Mouse (Mus musculus) heart, postnatal 4 days (tissue): ENCODE results near the gene Eras. TPM values are rescaled to one million over a fixed set of nuclear protein-coding genes. Genes with fewer than 3 reads are reported as not detected.
A peak's percentile ranks its signal among the peaks of the same experiment; 100 is the strongest.
"Not testable (repeated sequence)": the region's sequence is repeated elsewhere in the genome, so short reads cannot be mapped to it uniquely, and the experiment has no call there.

ENCODE experiments used
- DNase-seq: peaks from one replicate; pipeline ENCODE4 v3.0.0; 2021
- total RNA-seq, 2 experiments: library from RNA; stranded (reverse); gene quantifications; 2 replicates each; pipeline ENCODE4 v1.2.3; 2021

Eras gene
- not detected for total RNA-seq

DNA sequence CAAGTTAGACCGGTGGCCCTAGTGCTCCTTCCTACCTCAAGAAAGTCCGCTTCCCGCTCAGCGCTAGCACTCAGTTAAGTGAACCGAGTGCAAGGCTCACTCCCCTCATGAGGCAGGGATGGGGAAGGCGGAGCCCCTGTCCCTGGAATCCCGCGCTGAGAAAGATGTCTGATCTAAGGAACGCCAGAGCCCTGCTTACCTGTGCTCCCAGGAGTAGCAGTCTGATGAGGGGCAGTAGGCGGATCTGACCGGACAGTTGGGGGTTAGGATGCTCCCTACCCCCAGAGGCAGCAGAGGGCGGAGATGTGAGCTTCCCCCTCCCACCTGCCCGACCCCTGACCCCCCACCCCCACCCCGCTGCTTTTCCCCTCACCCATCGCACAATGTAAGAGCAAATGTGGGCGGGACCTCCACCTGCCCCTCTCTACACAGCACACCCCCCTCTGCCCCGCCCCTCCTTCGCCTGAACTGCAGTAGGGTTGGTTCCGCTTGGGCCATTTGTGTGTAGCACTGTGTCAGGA, at the start of gene Eras:
TSS of gene Eras (minus strand) at position 338 of the 521 bp plus-strand sequence.
- DNase-seq, result no peak

DNA sequence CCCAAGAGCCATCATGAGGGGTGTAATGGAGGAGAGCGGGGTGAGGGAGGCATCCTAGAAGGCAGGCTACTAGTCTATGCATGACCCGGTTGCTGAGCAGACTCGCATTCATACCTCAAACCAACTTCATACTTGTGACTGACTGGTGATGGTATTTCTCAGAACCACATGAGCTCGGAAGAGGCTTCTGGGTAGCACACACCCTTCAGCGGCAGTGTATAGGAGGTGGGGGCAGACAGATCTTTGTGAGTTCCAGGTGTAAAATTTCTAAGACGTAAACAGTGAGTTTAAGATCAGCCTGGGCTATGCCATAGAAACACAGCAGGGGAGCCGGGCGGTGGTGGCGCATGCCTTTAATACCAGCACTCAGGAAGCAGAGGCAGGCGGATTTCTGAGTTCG, 49.5 kb upstream of the Eras start, which contains the start of gene Gata1:
TSS of gene Gata1 (minus strand) at position 180 of the 400 bp plus-strand sequence.
- DNase-seq, result no peak

DNA sequence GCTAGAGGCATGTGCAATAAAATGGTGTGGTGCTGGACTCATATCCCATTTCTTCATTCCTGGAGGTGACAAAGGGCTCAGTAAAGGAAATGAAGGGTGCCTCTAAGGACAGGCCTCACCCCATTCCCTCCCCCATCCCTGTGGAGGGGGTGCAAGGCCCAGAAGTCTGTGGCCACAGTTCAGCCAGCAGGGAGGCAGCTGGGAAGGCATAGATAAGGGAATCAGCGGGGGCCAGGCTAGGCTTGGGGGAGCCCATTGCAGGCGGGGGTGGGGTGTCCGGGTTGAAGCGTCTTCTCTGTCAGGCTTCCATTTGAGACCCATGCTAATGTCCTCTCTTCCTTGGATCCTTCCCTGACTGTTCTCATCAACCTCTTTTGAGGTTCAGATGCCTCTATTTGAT, 42.9 kb upstream of the Eras start:
- DNase-seq, result no peak

DNA sequence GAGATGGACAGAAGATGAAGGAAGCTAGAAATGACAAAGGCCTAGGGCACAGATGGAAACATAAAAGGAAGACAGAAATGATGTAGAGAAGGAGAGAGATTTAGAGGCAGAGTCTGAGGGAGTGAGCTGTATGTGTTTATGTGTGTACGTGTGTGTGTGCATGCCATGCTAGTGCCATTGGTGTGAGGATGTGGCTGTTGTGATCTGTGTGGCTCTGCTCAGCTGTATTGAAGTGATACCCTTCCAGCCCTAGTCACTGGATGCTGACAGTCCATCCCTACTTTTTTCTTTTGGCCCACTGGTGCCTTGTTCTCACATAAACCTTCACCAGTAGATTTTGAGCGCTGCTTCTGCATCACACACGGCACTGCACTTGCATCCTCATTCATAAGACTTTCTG, 40.5 kb upstream of the Eras start:
- no peak for DNase-seq

DNA sequence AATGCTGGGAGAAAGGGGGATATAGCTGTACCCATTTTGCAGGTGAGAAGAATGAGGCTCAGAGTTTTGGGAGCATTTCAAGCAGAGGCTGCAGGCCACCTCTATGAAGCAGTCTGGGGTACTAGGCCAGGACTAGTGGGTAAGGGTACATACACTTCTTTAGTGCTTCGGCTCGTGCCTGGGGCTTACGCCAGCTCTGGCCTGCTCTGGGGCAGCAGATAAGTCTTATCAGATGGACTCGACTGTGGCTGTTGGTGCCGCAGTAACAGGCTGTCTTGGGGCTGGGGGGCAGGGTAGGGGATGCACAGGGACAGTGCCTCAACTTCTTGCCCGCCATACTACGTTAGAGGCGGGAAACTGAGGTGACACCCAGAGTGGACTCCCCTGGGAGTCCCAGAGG, 39.8 kb upstream of the Eras start:
- no peak for DNase-seq

DNA sequence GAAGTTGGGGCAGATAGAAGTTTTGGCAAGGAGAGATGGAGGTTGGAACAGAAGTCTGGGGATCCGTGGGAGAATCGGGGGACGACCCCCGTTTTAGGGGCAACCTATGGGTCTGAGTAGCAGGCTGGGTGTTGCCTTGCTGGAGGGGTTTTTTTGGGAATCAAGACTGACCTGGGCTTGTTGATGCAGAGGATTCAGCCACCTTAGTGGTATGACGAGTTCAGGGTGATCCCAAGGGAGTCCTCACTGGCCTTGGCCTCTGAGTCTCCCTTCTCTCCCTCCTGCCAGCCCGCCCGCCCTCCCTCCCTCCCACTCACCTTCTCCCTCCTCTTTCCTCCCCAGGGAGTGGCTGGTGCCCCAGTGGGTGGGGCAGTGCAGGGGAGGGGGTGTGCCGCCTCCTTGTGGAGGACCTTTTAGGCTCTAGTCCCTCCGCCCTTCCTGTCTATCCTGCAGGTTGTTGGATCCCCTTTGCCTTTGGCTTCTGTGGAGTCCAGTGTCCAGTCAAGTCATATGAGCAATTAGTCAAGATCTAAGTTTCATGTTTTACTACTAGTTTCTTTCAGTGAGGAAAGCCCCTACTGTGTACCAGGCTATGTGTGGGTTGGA, 39.3 kb upstream of the Eras start:
- no peak for DNase-seq

DNA sequence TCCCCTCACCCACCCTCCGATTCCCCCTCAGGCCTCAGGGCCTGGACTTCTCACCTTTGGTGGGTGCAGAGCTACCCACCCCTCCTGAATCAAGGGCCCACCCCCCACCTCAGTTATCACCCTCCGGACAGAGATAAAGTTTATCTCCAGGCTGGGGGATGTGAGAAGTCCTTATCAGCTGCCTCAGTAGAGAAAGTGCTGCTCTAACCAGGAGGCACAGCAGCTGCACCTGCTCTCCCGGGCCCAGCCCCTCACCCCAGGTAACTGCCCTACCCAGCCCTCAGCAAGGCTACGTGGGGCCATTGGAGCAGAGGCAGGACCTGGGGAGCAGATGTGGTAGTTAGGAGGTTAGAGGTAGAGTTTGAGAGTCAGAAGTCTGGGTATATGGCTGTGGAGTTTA, 37.8 kb upstream of the Eras start:
- no peak for DNase-seq

DNA sequence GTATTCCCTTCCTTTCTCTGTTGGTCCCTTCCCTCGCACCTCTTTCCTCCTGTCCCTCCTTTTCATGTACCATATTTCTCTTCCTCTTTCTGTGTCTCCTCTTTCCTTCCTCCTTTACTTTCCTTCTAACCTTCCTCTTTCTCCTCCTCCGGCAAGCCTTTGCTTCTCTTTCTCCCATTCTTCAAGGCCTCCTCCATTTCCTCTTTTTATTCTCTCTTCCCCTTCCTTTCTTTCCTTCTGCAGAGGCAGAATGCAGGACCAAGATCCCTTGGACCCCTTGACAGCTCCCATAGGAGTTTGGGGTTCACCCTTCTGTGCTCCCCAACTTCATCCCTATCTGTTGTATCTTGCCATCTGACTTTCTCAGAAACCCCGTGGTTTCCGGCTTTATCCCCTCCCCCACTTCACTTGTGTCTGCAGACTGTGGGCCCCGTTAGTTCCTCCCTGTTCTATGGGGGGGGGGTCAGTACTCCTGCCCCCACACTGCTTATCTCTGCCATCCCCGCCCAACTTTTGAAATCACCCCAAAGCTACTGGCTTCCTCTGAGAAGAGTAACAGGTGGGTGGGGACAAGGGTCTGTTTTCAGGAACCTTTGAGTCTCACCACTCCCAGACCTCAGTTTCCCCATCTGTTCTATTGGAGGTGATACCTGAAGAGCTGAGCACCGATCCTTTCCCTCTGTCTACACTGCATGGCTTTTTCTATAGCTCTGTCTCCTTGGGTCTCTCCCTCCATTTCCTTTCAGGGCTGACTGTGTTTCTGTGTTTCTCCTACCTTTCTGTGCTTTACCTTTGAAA, 35.6 kb upstream of the Eras start:
- DNase-seq, result no peak

DNA sequence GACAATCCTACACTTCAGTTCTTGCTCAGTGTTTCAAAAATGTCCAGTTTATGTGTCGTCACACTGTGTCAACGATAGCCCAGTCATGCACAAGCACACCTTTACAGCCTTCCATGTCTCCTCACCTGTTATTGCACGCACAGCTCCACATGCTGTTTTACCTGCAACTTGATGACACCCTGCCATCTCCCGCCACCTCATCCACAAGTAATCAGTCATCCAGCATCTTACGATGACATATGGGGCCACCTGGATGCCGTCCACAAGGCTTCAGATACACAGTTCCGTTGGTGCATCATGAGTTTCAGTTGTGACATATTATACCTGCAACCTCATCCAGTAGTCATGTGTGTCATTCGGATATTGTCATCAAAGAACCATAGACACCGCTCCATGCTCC, 30.5 kb upstream of the Eras start:
- DNase-seq, result no peak

DNA sequence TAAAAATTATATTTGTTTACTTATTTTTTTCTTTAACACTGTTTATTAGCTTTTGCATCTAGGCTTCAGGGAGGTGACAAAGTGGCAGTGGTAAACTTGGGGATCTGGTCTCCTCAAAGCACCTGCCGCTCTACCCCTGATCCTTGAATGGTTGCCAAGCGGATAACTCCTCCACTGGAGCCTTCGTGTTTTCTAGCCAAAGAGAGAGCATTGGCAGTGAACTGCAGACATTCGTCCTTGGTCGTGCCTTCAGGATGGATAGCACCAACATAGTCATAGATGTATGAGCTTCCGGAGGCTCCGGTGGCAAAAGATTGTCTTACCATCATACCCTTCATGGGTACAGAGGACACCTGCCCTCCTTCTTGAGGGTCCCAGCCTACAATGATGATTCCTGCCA, 21.7 kb upstream of the Eras start:
- DNase-seq, result no peak

DNA sequence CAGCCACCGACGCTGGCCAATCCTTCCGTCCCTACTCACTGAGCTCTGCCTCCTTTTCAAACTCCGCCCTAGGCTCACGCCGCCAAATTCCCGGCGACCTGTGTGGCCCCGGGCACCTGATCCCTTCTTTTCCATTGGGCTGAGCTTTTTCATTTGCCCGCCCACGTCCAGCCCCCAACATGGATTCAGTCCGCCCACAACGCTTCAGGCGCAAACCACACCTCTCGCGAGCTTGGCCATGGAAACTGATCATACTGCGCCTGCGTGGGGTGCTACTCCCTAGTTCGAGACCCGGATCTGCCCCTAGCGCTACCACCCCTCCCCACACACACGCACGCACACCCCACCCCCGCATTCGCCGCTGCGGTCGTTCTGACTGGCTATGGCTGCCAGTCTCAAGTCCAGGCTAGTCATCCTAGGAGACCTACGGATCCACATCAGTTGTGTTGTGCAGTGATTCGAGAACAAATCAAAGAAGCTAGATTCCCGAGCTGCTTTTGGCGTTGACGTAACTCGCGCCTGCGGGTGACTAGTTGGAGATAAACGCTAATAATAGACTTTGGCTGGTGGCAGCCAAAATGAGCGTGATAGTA, 19.6 kb upstream of the Eras start:
- peak; percentile 94 for DNase-seq

DNA sequence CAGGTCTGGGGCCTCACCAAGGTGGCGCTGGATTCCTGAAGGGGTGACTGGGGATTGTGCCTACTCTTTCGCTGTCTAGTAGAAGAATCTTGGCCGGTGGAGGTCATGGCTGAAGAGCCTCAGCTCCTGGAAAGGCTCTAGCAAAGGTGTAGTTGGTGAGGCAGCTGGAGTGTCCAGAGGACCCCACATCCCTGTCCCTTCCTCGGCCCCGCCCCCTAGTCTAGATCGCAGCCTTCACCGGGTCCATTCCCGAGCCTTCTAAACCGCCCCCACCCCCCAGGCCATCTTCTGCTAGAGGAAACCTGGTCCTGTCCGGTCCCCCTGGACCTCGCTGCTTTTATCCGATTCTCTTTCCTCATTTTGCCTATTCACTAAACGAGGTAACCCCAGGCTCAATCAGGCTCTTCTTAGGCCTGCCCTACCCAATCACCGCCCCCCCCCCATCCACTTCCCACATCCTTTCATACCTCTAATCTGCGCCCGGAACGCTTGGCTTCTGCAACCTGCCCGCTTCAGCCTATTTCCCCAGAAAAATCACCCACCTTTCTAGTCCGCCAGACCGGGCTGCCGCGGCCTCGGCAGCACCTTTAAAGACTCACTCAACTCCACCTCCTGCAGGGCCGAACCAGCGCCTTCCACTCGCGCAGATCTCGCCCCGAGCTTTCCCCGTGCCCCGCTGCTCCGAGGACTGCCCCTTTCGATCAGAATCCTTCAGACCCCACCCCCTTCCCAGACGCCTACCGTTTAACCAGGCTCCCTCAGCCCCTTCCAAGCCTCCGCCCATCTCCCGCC, 18.9 kb upstream of the Eras start, which contains the start of gene Hdac6:
TSS of gene Hdac6 (minus strand) at position 782 of the 792 bp plus-strand sequence.
- DNase-seq, result peak; percentile 8

DNA sequence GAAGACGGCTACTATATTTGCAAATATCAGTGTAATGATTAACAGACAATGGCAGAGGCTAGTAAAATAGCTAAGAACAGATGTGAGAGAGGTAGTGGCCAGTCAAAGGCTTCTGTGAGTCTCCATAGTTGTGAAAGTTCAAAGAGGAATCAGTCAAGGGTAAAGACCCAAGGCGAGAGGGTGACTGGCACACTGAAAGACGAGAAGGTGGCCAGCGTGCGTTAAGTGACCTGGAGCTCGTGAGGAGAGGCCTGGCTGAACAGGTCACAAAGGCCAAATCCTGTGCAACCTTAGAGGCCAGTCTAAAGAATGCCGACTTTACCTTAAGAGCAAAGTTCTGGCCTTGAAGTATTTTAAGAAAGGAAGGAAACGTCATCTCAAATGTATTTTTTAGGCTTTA, 17.2 kb upstream of the Eras start:
- no peak for DNase-seq

DNA sequence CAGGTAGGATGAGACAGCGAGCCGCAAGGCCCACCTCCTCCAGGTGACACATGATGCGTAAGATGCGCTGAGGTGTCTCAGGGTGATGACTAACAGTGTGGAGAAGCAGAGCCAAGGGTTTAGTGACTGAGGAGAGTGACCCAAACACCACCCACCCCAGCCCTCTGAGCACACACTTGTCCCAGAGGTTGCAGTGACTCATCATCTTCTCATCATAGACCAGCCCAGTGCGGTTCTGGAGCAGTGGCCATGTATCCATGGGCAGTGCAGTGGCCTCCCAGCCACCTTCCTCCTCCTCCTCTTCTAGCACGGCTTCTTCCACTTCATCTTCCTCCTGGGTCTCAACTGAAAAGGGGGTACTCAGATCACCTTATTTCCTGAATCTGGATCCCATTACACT, 9.3 kb upstream of the Eras start:
- no peak for DNase-seq

DNA sequence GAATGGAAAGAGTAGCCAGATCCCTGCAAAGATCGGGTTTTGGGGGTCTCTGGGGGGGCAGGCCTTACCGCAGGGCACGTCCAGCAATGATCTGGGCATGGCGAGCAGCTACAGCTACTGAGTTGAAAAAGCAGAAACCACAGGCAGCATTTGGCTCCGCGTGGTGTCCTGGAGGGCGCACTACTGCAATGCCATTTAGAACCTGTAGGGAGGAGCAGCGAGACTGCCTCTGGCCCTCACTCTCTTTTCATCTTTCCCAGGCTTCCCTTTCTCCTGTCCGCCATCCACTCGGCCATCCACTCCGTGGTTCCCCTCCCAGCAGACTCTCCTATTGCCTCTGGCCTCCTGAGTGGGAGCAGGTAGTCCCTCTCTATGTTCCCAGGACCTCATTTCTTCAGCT, 8.5 kb upstream of the Eras start:
- no peak for DNase-seq

DNA sequence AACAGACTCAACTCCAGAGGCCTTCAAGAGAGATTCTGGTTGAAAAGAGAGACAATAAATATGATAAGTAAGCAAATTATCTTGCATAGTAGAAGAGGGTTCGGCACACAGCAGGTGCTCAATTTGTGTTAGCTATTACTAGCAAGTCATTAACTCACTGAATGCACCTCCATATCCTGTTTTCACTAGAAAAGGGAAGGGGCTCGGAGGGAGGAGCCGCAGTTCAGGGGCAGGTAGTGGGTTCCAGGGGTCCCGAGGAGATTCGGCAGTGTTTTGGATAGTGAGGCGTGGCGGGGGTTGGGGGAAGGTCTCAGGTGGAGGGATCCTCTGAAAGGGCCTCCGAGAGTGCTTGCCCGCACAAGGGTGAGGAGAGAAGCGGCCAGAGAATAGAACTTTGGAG, 1.3 kb downstream of the Eras start:
- no peak for DNase-seq

DNA sequence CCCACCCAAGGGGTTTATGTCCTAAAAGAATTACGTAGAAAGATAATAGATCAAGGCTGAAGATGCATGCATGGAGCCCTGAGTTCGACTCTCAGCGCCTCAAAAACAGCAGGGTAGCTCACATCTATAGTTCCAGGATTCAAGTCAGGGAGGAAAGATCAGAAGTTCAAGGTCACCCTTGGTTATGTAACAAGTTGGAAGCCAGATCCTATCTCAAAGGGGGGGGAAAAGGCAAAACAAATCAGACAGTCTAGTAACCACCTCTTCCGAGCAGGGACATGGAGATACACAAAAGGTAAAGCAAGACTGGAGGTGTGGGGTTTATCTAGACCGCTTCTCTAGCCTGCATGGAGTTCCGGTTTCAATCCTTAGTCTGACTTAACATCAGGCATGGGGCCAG, 2.1 kb downstream of the Eras start:
- no peak for DNase-seq

DNA sequence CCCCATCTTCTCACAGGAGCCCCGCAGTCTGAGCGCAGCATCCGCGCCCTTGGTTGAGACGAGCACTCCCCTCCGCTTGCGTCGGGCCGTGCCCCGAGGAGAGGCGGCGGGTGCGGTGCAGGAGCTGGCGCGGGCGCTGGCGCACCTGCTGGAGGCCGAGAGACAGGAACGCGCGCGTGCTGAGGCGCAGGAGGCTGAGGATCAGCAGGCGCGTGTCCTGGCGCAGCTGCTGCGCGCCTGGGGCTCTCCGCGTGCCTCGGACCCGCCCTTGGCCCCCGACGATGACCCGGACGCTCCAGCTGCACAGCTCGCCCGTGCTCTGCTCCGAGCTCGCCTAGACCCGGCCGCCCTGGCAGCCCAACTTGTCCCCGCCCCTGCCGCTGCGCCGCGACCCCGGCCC, 6.4 kb downstream of the Eras start:
- no peak for DNase-seq

DNA sequence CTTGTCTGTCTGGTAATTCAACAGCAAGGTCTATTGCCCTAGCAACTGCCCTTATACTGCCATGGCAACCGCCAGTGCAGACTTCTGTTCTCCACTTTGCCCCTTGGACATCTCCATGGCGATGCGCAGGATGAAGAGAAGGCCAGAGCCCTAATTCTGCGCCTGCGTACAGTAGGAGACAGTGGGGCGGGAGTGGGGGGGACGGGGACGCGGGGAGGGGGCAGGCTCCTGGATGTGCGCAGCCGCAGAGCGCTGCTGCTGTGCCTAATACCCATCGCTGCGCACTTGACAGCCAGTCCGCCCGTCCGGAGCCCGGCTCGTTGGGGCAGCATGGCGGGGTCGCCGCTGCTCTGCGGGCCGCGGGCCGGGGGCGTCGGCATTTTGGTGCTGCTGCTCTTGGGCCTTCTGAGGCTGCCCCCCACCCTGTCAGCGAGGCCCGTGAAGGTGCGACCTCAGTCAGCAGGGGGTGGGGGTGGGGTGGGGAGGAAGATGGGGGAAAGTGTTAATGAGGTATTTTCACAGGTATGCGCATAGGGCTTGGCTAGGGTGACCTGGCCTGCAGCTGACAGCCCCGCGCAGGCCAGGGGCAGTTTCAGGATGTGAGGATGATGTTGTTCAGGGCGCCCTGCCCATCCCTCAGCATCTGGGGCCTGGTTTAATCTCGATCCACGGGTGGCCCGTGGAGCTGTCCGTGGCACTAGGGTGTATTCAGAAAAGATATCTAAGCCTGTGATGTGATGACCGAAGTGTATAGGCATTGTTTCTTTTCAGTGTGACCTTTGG, 8.6 kb downstream of the Eras start, which contains the start of gene Pcsk1n:
TSS of gene Pcsk1n (plus strand) at position 222 of the 783 bp plus-strand sequence.
- no peak for DNase-seq

DNA sequence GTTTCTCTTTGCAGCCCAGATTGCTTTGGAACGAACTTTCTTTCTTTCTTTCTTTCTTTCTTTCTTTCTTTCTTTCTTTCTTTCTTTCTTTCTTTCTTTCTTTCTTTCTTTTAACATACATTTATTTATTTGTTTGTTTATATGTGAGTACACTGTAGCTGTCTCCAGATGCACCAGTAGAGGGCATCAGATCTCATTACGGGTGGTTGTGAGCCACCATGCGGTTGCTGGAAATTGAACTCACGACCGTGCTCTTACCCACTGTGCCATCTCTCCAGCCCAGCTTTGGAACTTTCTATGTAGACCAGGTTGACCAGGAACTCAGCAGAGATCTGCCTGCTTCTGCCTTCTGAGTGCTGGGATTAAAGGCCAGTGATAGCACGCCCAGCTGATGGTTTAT, 10.4 kb downstream of the Eras start:
- not testable (repeated sequence) for DNase-seq

DNA sequence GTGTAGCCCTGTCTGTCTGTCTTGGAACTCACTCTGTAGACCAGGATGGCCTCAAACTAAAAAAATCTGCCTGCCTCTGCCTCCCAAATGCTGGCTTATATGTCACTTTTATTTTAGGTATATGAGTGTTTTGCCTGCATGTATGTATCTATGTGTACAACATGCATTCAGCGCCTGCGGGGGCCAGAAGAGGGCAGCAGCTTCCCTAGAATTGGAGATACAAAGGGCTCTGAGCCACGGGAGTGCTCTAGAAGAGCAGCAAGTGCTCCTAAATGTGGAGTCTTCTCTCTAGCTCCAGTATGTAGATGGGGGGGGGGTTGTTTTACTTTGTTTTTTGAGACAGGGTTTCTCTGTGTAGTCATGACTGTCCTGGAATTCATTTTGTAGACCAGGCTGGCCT, 12.7 kb downstream of the Eras start:
- DNase-seq, result peak; percentile 58

DNA sequence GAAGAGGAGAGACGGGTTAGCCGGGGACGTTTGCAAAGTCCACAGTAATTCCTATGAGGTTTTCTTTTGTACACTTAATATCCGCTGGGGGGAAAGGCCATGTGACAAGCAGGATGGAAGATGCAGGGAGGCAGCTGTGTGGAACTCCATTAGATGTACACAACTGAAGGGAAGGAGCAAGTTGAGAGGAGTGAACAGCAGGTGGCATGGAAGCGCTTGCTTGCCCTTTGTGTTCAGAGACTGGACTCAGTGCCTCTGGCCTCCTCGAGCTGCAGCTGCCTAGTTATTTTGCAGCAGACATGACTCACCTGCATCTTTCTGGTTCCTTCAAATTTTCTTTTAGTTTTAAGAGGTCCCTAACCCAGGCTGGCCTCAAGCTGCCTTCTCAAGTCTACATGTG, 17.9 kb downstream of the Eras start:
- DNase-seq, result no peak
